Mouse (Mus musculus): Measurements from ENCODE around the gene Galntl5.

GRCm38 (mm10) chr5:25252423-25252822, 71.2 kb downstream of the Galntl5 start:
- TF ChIP-seq CTCF (IDR thresholded peaks at IDR 0.05), result no peak
- TF ChIP-seq EP300 (IDR thresholded peaks at IDR 0.05), result peak; percentile 30; the same call in 1 of the 2 replicates
